Mouse (Mus musculus) adrenal gland, adult 18-20 months (tissue): Measurements from ENCODE around the gene Fam126a. TPM values are rescaled to one million over a fixed set of nuclear protein-coding genes. Genes with fewer than 3 reads are reported as not detected.

Experiments used
- DNase-seq, 2 experiments: peaks; one replicate each; pipeline ENCODE4 v3.0.0; 2021 to 2022; ENCODE audit warnings: low spot score in 2 of 2
- long read RNA-seq, 2 experiments: library from polyadenylated mRNA; stranded (forward); transcript quantifications; one replicate each; pipeline ENCODE4 v2.0.0; 2021
- total RNA-seq, 2 experiments: library from RNA; stranded (reverse); gene quantifications; 1 replicate in 1 of 2; 2 replicates in 1 of 2; pipeline ENCODE4 v1.2.3; 2021

Fam126a gene
- 100 to 1,000 TPM in 1 of 2 experiments, 10 to 100 TPM in 1; 51.9 to 156 TPM for total RNA-seq
- long read RNA-seq, experiment 1, full-length matches to known transcripts, result 7 of 29 reads
- long read RNA-seq, experiment 1, partial matches to known transcripts, result 0 of 29 reads
- long read RNA-seq, experiment 1, other reads (novel, unspliced or antisense), result 22 of 29 reads
- long read RNA-seq, experiment 2, full-length matches to known transcripts, result 19 of 97 reads
- long read RNA-seq, experiment 2, partial matches to known transcripts, result 3 of 97 reads
- long read RNA-seq, experiment 2, other reads (novel, unspliced or antisense), result 75 of 97 reads

GRCm38 (mm10) chr5:24030579-24030969 is at the start of gene Fam126a:
Gene Fam126a (minus strand): TSS chr5:24030690.
- DNase-seq, result peak; percentile 93 to 95

GRCm38 (mm10) chr5:24078420-24079179 is 48.1 kb upstream of the Fam126a start:
- DNase-seq, result no peak

DNA sequence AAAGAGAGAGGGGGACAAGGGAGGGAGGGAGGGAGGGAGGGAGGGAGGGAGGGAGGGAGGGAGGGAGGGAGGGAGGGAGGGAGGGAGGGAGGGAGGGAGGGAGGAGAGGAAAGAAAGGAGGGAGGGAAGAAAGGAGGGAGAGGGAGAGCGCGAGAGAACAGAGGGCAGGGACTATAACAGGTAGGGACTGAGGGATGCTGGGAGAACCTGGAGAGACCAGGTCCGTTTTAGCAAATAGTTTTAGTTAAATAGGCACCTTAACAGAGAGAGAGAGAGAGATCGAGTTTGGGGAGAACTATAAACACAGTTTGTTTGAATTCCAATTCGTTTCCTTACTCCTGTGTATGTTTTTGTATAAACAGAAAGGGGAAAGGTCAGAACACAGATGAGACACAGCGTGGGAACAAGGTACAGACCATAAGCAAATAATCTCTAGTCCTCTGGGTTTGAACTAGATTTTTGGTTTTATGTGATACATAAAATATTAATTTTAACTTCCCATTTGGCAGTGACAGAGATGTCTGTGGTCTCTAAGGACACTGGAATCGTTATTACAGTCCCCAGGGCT is 47.3 kb upstream of the Fam126a start:
- no peak for DNase-seq

- DNase-seq, result peak; percentile 47 to 50
These were observed 46.7 kb upstream of the Fam126a start for GRCm38 (mm10) chr5:24076986-24077718.

DNA sequence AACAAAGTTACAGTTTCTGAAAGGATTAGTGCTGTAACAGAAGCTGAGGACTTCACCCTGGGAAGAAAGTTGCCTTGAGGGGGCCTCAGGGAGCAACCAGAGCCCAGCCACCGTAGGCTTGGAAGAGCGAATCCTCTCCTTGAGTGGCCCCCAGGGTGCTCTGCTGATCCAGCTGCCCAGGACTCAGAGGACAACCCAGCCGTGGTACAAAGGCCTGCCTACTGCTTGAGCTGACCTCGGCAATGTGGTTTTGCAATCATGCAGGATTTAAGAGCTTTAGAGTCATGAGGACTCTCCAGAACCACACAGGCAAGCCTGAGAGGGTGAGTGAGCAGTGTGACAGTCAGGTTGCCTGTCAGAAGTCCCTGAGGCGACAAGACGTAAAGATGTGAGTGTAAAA is 41.5 kb upstream of the Fam126a start:
- no peak for DNase-seq

DNA sequence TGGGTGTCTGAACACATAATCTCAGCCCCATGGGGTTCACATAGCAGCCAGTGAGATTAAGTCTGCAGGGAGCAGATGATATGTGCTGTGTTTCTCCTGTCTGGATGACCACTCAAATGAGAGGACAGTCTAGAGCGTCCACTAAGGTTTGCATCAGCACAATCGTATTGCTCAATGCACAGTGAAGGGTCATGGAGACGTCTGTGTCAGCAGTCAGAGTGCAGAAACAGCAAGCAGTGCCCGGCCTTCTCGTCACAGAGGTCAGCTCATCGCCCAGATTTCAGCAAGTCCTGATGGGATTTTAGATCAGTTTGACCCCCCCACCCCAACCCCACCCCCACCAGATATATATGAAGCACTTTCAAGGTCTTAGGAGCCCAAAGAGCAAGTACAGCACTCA is 38.5 kb upstream of the Fam126a start:
- DNase-seq, result peak in 1 of 2 experiments; percentile 20

DNA sequence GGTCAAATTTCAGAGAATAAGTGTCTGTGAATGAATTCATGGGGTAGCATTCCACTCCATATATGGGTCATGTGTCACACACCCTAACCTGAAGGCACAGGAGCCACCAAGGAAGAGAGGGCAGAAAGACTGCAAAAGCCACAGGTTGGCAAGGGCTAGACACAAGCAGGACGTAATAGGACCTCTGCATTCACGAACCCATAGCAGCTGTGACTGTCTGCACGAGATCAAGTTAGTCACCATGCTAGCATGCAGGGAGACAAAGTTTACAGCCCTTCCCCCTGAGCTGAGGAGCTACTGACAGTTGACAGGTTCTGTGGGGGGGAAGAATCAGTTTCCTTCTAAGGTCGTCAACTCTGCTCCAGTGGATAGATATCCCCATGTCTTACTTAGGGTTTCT is 33.1 kb upstream of the Fam126a start:
- DNase-seq, result no peak

DNA sequence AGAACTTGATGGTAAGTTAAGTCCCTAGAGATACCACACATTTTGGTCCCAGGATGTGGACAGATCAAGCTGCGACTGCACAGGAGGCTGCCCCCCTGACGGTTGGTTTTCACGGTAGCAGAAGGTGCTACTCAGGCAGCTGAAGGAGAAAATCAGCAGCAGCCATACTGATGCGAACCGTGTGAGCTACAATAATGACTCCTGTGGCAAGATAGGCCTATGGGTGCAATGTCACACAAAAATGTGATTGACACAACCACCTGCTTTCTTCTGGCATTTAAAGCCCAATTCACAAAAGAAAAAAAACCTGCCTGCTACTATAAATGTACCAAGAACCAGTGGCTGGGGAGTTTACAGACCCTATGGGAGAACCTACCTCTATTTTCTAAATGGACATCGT is 32.5 kb upstream of the Fam126a start:
- no peak for DNase-seq

DNA sequence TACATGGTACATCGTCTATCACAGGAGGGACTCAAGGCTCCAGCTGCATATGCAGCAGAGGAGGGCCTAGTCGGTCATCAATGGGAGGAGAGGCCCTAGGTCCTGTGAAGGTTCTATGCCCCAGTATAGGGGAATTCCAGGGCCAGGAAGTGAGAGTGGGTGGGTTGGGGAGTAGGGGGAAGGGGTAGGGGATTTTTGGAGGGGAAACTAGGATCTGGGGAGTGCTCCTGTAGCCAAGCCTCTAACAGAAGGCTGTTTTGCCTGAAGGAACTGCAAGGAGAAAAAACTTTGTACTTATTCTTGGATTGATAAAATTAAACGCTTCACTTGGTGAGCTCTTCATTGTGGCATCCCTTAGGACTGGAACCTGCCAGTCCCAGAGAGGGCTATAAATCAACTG is 30.5 kb upstream of the Fam126a start:
- no peak for DNase-seq

- no peak for DNase-seq
These were observed 27.1 kb upstream of the Fam126a start for GRCm38 (mm10) chr5:24057592-24057991.

DNA sequence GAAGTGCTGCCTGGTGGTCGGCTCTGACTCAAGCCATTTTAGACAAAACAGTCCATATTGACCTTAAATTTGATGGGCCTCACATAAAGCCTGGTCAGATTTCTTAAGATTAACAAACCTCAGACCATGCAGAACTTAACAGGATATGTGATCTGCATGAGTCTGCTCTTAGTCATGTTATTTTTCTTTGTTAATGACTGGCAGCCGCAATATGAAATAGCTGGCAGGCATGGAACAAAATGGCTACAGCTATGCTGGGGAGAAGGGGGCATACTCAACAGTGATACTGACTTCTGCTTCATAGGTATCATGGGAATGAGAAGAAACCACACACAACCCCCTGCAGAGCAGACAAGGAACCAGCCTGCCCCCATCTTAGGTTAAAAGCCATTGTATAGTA is 26.4 kb upstream of the Fam126a start:
- no peak for DNase-seq

- DNase-seq, result no peak
These were observed 23.9 kb upstream of the Fam126a start for GRCm38 (mm10) chr5:24054382-24054781.

- DNase-seq, result no peak
These were observed 23.0 kb upstream of the Fam126a start for GRCm38 (mm10) chr5:24053245-24054190.

GRCm38 (mm10) chr5:24051755-24052675 is 21.5 kb upstream of the Fam126a start:
- no peak for DNase-seq

DNA sequence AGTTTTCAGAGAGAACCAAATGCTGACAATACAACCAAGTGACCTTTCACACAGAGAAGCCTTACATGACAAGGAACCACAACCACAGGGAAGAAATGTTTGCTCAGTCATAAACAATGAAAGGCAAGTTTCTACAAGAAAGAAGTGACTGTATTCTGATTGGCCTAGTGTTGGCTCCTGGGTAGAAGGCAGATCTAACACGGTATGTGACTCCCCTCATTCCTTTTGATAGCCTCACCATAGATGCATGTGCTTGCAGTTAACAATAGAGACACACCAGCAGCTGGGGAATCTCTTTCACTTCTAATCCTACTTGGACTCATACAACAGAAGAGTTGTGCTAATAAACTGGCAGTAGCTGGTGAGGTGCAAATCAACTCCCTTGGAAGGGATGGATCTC is 17.3 kb upstream of the Fam126a start:
- no peak for DNase-seq

GRCm38 (mm10) chr5:24047001-24047400 is 16.5 kb upstream of the Fam126a start:
- DNase-seq, result no peak

- DNase-seq, result no peak
These were observed 15.6 kb upstream of the Fam126a start for GRCm38 (mm10) chr5:24045998-24046631.

GRCm38 (mm10) chr5:24044387-24044786 is 13.9 kb upstream of the Fam126a start:
- DNase-seq, result no peak

DNA sequence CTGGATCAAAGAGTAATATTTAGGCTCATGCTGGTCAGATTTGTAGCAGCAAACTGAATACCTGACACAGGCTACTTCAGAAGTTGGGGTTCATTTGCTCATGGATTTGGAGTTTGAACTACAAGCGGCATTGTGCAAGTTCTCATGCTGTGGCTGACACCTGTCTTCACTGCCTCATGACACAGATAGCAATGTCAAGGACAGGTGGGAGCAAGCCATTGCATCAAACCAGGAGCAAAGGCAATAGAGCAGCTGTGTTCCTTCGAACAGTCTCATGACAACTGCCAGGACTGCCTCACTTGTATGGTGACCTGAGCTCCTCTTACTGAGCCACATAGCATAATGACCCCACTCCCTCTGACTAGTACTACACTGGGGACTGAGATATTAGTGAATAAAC is 12.9 kb upstream of the Fam126a start:
- no peak for DNase-seq
